Mouse (Mus musculus): Measurements from ENCODE around the gene Spp1. TPM values are rescaled to one million over a fixed set of nuclear protein-coding genes. Genes with fewer than 3 reads are reported as not detected.
A peak's percentile ranks its signal among the peaks of the same experiment; 100 is the strongest.

Gene Spp1
- polyA plus RNA-seq, 1 experiment from 2014 or later, result 610 TPM

DNA sequence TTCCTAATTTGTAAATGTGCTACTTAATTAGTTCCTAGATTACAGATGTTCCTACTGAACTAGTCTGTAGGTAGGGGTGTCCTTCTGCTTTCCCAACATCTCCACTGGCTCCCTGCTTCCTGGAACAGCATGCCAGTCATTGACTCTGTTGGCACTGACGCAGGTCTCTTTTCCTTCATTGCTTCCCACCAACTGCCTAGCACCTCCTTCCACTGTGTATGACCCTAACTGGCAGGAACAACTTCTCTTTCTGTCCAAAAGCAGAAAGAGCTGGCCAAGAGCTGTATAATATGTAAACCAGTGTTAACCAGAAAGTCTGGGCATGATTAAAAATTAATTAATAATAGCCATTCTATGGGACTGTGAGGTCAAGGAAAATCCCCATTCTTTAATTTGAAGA is 17.2 kb upstream of the Spp1 start:
- Histone ChIP-seq H3K36me3 (ENCODE audit: control insufficient read depth, insufficient read depth, low read length) (no peaks in the 10 kb centered on the region), H3K27me3 (replicated peaks; ENCODE audit: control insufficient read depth, insufficient read depth, low read length) (no peaks in the 10 kb centered on the region)

DNA sequence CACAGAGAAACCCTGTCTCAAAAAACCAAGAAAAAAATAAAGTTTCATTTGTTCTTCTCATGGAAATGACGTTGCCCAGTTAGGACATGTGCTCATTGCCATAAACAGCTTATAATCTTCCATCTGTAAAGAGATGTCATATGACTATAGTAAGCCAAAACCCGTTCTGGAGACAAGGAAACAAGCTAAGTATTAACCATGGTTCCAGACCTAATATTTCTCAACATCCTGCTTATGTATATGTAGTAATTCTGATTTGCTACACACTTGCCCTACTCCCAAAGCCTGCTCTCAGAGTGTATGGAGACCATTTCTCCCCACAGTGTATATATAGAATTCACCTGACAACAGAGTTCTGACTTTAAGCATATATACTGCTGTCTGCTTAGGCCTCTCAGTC is 12.9 kb upstream of the Spp1 start:
- H3K36me3 ChIP-seq (ENCODE audit: control insufficient read depth, insufficient read depth, low read length), result no peaks in the 10 kb centered on the region
- DNase-seq (ENCODE audit: low spot score) (no peak), ATAC-seq (ENCODE audit: low read depth) (no peak)
- H3K4me1 ChIP-seq (ENCODE audit: control insufficient read depth, insufficient read depth, low read length), result no peaks in the 10 kb centered on the region
- H3K27me3 ChIP-seq (replicated peaks; ENCODE audit: control insufficient read depth, insufficient read depth, low read length), result no peaks in the 10 kb centered on the region
- H3K4me3 ChIP-seq (ENCODE audit: low read depth, low read length), result no peak overlapping the region
- no peak overlapping the region for H3K4me2 ChIP-seq (ENCODE audit: low read depth, low read length)
- WGBS, result 81% methylated on average over 2 of the region's 2 CpGs
- H3K9me3 ChIP-seq (ENCODE audit: control insufficient read depth, low read length), result no peaks in the 10 kb centered on the region
- no peak overlapping the region for H3K27ac ChIP-seq (replicated peaks; ENCODE audit: low read depth, low read length)
- H3K9ac ChIP-seq (ENCODE audit: low read depth, low read length), result no peak overlapping the region

More for the DNA sequence above, 17.2 kb upstream of the Spp1 start:
- H3K4me3 ChIP-seq (ENCODE audit: low read depth, low read length), result no peak overlapping the region
- DNase-seq (ENCODE audit: low spot score) (no peak), ATAC-seq (ENCODE audit: low read depth) (no peak)
- 92% methylated on average over 1 of the region's 1 CpGs for WGBS
- H3K4me1 ChIP-seq (ENCODE audit: control insufficient read depth, insufficient read depth, low read length), result no peaks in the 10 kb centered on the region
- H3K4me2 ChIP-seq (ENCODE audit: low read depth, low read length), result no peak overlapping the region
- no peak overlapping the region for H3K9ac ChIP-seq (ENCODE audit: low read depth, low read length)
- no peaks in the 10 kb centered on the region for H3K9me3 ChIP-seq (ENCODE audit: control insufficient read depth, low read length)
- no peak overlapping the region for H3K27ac ChIP-seq (replicated peaks; ENCODE audit: low read depth, low read length)

DNA sequence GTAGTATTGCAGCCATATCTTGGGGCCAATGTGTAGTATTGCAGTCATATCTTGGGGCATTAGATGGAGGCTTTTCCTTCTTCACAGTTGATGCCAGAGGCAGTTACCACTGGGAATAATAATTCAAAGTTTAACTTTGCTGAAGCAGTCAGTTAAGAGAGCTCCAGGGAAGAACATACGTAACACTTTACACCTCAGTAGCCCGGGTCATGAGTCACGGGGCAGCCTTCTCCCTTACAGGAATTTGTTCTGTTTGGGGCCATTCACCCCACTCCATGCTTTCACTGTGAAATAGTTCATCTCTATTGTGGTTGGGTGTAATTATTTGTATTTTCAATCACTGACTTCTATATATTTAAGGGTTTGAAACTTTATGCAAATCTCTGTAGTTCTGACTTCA is 11.1 kb upstream of the Spp1 start:
- H3K4me2 ChIP-seq (ENCODE audit: low read depth, low read length), result no peak overlapping the region
- no peak for ATAC-seq (ENCODE audit: low read depth)
- H3K4me1 ChIP-seq (ENCODE audit: control insufficient read depth, insufficient read depth, low read length), result no peaks in the 10 kb centered on the region
- no peak overlapping the region for H3K27ac ChIP-seq (replicated peaks; ENCODE audit: low read depth, low read length)
- no peak overlapping the region for H3K9ac ChIP-seq (ENCODE audit: low read depth, low read length)
- no peak for DNase-seq (ENCODE audit: low spot score)
- H3K27me3 ChIP-seq (replicated peaks; ENCODE audit: control insufficient read depth, insufficient read depth, low read length), result no peaks in the 10 kb centered on the region
- no peaks in the 10 kb centered on the region for H3K9me3 ChIP-seq (ENCODE audit: control insufficient read depth, low read length)
- WGBS, result 90% methylated on average over 3 of the region's 3 CpGs
- H3K36me3 ChIP-seq (ENCODE audit: control insufficient read depth, insufficient read depth, low read length), result no peaks in the 10 kb centered on the region
- H3K4me3 ChIP-seq (ENCODE audit: low read depth, low read length), result no peak overlapping the region

DNA sequence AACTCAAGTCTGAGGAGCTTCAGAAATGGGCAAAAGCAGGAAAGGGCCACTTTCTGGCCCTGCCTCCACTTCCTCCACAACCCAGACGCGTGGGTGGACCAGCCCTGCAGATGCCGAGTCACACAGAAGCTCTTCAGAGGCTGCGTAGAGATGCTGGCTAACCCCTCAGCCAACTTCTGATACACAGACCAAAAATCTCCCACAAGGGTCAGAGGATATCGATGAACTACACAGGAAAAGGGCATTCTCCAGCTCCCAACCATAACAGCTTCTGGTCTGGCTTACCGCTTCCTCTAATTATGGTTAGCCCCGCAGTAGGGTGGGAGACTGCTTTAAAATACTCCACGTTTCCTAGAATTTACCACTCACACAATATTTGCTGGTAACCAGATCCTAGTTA is 9.0 kb upstream of the Spp1 start:
- H3K27me3 ChIP-seq (replicated peaks; ENCODE audit: control insufficient read depth, insufficient read depth, low read length), result no peaks in the 10 kb centered on the region
- WGBS, result 66% methylated on average over 8 of the region's 8 CpGs

DNA sequence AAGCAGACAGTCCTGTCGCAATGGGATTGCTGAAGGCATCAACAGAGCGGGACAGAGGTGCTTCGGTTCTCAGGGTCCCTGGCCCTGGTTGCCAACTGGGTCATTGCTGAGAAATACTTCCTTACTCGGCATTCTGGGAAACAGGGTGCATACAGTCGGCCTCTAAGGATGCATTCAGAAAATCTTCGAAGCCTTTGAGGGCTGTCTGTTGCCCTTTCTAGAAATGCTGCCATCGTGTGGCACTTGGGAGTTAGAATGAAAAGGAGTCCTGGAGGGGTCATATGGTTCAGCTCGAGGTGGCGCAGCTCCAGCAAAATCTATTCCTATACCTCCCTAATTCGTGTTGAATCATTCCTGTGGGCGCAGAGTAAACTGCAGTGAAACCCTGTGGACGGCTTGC is 2.0 kb upstream of the Spp1 start:
- ATAC-seq (ENCODE audit: low read depth) (no peak), DNase-seq (ENCODE audit: low spot score) (peak; percentile 37)
- H3K27ac ChIP-seq (replicated peaks; ENCODE audit: low read depth, low read length), result no peak overlapping the region
- H3K9me3 ChIP-seq (ENCODE audit: control insufficient read depth, low read length), result no peaks in the 10 kb centered on the region
- 41% methylated on average over 12 of the region's 12 CpGs for WGBS
- H3K4me1 ChIP-seq (ENCODE audit: control insufficient read depth, insufficient read depth, low read length), result no peaks in the 10 kb centered on the region
- H3K4me2 ChIP-seq (ENCODE audit: low read depth, low read length), result peak overlapping the region; percentile 26; the same call in 1 of the 2 replicates
- H3K9ac ChIP-seq (ENCODE audit: low read depth, low read length), result no peak overlapping the region
- H3K4me3 ChIP-seq (ENCODE audit: low read depth, low read length), result no peak overlapping the region
- peaks cover 3% of the 10 kb centered on the region; the same call in 1 of the 2 replicates for H3K27me3 ChIP-seq (replicated peaks; ENCODE audit: control insufficient read depth, insufficient read depth, low read length)
- H3K36me3 ChIP-seq (ENCODE audit: control insufficient read depth, insufficient read depth, low read length), result no peaks in the 10 kb centered on the region

More for the DNA sequence above, 9.0 kb upstream of the Spp1 start:
- DNase-seq (ENCODE audit: low spot score) (peak; percentile 33), ATAC-seq (ENCODE audit: low read depth) (no peak)
- Histone ChIP-seq H3K9ac (ENCODE audit: low read depth, low read length) (no peak overlapping the region), H3K4me3 (ENCODE audit: low read depth, low read length) (no peak overlapping the region), H3K36me3 (ENCODE audit: control insufficient read depth, insufficient read depth, low read length) (no peaks in the 10 kb centered on the region), H3K4me1 (ENCODE audit: control insufficient read depth, insufficient read depth, low read length) (no peaks in the 10 kb centered on the region), H3K9me3 (ENCODE audit: control insufficient read depth, low read length) (no peaks in the 10 kb centered on the region), H3K27ac (replicated peaks; ENCODE audit: low read depth, low read length) (no peak overlapping the region), H3K4me2 (ENCODE audit: low read depth, low read length) (no peak overlapping the region)

DNA sequence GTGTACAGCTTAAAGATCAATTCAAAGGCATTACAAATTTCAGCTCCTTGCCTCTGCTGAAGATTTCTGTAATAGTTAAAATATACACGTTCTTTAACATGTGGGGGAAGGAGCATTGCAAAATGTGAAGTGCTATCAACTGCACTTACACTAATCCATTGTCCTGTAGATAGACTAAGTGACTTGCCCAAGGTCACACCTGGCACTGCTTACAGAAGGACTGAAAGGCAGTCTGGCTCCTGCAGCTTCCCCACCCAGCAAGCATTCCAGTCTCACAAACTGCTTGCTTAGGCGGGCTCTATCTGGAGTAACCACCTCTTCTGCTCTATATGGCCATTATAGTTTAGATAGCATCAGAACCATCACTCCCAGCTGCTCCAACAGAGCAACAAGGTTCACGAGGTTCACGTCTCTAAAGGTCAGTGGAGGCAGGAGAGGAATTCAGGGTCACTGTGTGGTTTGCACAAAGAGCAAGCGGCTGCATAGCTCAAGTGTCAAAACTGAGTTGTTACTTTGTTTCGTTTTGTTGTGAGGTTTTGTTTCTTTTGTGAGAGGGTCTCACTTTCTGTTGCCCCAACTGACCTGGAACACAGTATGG is 851 bp upstream of the Spp1 start:
- Histone ChIP-seq H3K4me3 (ENCODE audit: low read depth, low read length) (no peak overlapping the region), H3K27me3 (replicated peaks; ENCODE audit: control insufficient read depth, insufficient read depth, low read length) (peaks cover 3% of the 10 kb centered on the region; the same call in 1 of the 2 replicates), H3K36me3 (ENCODE audit: control insufficient read depth, insufficient read depth, low read length) (no peaks in the 10 kb centered on the region), H3K4me1 (ENCODE audit: control insufficient read depth, insufficient read depth, low read length) (no peaks in the 10 kb centered on the region), H3K9me3 (ENCODE audit: control insufficient read depth, low read length) (no peaks in the 10 kb centered on the region), H3K4me2 (ENCODE audit: low read depth, low read length) (no peak overlapping the region), H3K9ac (ENCODE audit: low read depth, low read length) (no peak overlapping the region), H3K27ac (replicated peaks; ENCODE audit: low read depth, low read length) (no peak overlapping the region)
- DNase-seq (ENCODE audit: low spot score) (no peak), ATAC-seq (ENCODE audit: low read depth) (no peak)
- WGBS, result 37% methylated on average over 6 of the region's 6 CpGs

DNA sequence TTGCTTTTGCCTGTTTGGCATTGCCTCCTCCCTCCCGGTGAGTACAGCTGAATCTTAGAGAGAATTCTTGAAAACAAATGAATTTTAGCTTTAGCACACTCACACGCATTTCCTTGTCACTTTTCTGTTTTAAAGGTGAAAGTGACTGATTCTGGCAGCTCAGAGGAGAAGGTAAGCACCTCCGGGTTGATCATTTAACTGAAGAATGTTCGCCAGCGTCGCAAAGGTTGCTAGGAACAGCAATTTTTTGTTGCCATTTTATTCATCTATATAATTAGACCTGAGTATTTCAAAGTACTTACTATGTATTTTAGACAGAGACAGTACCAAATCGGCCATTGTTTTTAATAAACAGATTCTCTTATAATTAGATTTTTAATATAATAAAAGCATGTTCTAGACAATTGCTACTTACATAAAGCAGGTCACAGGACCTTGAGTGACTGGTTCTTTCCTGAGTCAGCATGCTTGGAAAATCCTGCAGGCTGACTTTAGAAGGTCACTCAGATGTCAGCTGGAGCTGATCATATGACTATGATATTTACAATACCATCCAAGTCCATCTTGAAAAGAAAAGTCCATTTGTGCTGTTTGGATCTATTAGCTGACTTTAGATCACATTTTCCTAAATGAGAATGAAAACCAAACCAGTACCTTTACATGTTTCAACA is 1.6 kb downstream of the Spp1 start:
- Histone ChIP-seq H3K27me3 (replicated peaks; ENCODE audit: control insufficient read depth, insufficient read depth, low read length) (peaks cover 3% of the 10 kb centered on the region; the same call in 1 of the 2 replicates), H3K9me3 (ENCODE audit: control insufficient read depth, low read length) (no peaks in the 10 kb centered on the region), H3K36me3 (ENCODE audit: control insufficient read depth, insufficient read depth, low read length) (no peaks in the 10 kb centered on the region), H3K4me2 (ENCODE audit: low read depth, low read length) (no peak overlapping the region), H3K9ac (ENCODE audit: low read depth, low read length) (no peak overlapping the region), H3K4me3 (ENCODE audit: low read depth, low read length) (no peak overlapping the region), H3K4me1 (ENCODE audit: control insufficient read depth, insufficient read depth, low read length) (no peaks in the 10 kb centered on the region), H3K27ac (replicated peaks; ENCODE audit: low read depth, low read length) (no peak overlapping the region)
- DNase-seq (ENCODE audit: low spot score), result no peak
- WGBS, result 83% methylated on average over 7 of the region's 7 CpGs
- no peak for ATAC-seq (ENCODE audit: low read depth)

DNA sequence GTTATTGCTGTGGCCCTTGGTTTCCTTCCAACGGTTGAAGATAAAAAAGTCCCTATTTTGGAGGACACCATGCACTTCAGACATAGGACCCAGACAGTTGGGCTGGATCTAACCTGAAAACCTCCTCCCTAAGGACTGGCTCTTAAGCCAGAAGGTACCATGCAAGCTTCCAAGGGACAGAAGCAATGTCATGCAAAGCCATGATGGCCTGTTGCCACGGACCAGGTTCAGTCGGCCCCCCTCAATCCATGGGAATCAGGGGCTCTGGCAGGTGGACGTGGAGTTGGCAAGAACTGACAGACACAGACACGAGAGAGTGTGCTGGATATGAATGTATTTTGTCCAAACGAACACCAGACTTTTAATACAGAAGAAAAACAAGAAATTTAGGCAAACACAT is 7.5 kb downstream of the Spp1 start:
- 71% methylated on average over 6 of the region's 6 CpGs for WGBS
- DNase-seq (ENCODE audit: low spot score), result no peak

DNA sequence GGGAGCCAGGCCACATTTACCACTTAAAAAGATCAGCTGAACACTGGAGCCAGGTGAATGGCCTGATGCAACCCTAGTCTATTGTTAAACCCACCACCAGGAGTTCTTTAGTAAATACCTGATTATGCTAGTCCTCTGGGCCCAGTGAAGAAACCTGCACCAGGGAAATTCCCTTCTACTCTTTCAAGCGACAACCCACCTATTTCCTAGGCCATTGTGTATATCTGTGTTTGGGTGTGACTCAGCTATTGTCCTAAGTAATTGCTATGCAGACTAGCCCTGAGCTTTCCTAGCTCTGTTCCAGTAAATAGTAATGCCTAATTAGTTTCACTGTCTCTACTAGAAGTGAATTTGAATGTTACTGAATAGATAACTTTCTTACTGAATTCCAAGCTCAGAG is 7.9 kb downstream of the Spp1 start:
- no peak overlapping the region for H3K9ac ChIP-seq (ENCODE audit: low read depth, low read length)
- DNase-seq (ENCODE audit: low spot score) (no peak), ATAC-seq (ENCODE audit: low read depth) (no peak)
- H3K27me3 ChIP-seq (replicated peaks; ENCODE audit: control insufficient read depth, insufficient read depth, low read length), result no peaks in the 10 kb centered on the region
- H3K36me3 ChIP-seq (ENCODE audit: control insufficient read depth, insufficient read depth, low read length), result no peaks in the 10 kb centered on the region
- H3K27ac ChIP-seq (replicated peaks; ENCODE audit: low read depth, low read length), result no peak overlapping the region
- H3K4me3 ChIP-seq (ENCODE audit: low read depth, low read length), result no peak overlapping the region
- no peaks in the 10 kb centered on the region for H3K9me3 ChIP-seq (ENCODE audit: control insufficient read depth, low read length)
- no peak overlapping the region for H3K4me2 ChIP-seq (ENCODE audit: low read depth, low read length)
- no peaks in the 10 kb centered on the region for H3K4me1 ChIP-seq (ENCODE audit: control insufficient read depth, insufficient read depth, low read length)
- WGBS, result 62% methylated on average over 1 of the region's 1 CpGs

More for the DNA sequence above, 7.5 kb downstream of the Spp1 start:
- ATAC-seq (ENCODE audit: low read depth), result no peak
- Histone ChIP-seq H3K4me2 (ENCODE audit: low read depth, low read length) (no peak overlapping the region), H3K4me3 (ENCODE audit: low read depth, low read length) (no peak overlapping the region), H3K9me3 (ENCODE audit: control insufficient read depth, low read length) (no peaks in the 10 kb centered on the region), H3K27me3 (replicated peaks; ENCODE audit: control insufficient read depth, insufficient read depth, low read length) (no peaks in the 10 kb centered on the region), H3K27ac (replicated peaks; ENCODE audit: low read depth, low read length) (no peak overlapping the region), H3K4me1 (ENCODE audit: control insufficient read depth, insufficient read depth, low read length) (no peaks in the 10 kb centered on the region), H3K9ac (ENCODE audit: low read depth, low read length) (no peak overlapping the region), H3K36me3 (ENCODE audit: control insufficient read depth, insufficient read depth, low read length) (no peaks in the 10 kb centered on the region)
